Mouse (Mus musculus): ENCODE measurements around the gene Ctsk.

GRCm38 (mm10) chr3:95502312-95502711 lies 3.3 kb downstream of the Ctsk start:
- TF ChIP-seq POLR2A (IDR thresholded peaks at IDR 0.05; ENCODE audit: insufficient read length, low read depth) (no peak), E2F4 (IDR thresholded peaks at IDR 0.05; ENCODE audit: insufficient read depth) (no peak), SRF (IDR thresholded peaks at IDR 0.05; ENCODE audit: control insufficient read depth, insufficient read length, low read depth) (no peak), TCF12 (IDR thresholded peaks at IDR 0.05; ENCODE audit: insufficient read depth, poor library complexity, severe bottlenecking) (no peak), POLR2AphosphoS2 (IDR thresholded peaks at IDR 0.05; ENCODE audit: insufficient read length, low read depth) (no peak)
